Mouse (Mus musculus): ENCODE results near the gene Hs2st1. TPM values are rescaled to one million over a fixed set of nuclear protein-coding genes. Genes with fewer than 3 reads are reported as not detected.

The Hs2st1 gene
- polyA plus RNA-seq, 1 experiment from 2014 or later = 5.1 TPM

- H3K4me3 ChIP-seq (ENCODE audit: low read depth, low read length) = no peak overlapping the region
- WGBS = 87% methylated on average over 16 of the region's 16 CpGs
- no peak overlapping the region for H3K4me2 ChIP-seq (replicated peaks; ENCODE audit: low read depth)
- H3K36me3 ChIP-seq (ENCODE audit: control insufficient read depth, insufficient read depth, low read length) = peaks cover 2% of the 10 kb centered on the region; the same call in 1 of the 2 replicates
- TF ChIP-seq CTCF (IDR thresholded peaks at IDR 0.05; ENCODE audit: low read depth) (no peak), EP300 (optimal IDR thresholded peaks at IDR 0.05) (no peak)
- ATAC-seq (ENCODE audit: low FRiP score, low TSS enrichment) = no peak
- H3K27me3 ChIP-seq (ENCODE audit: control insufficient read depth, insufficient read depth, low read length) = no peaks in the 10 kb centered on the region
- H3K4me1 ChIP-seq (replicated peaks; ENCODE audit: control insufficient read depth, insufficient read depth) = no peaks in the 10 kb centered on the region
- DNase-seq (ENCODE audit: low spot score) = no peak
- H3K9me3 ChIP-seq (ENCODE audit: control insufficient read depth, low read length) = no peaks in the 10 kb centered on the region
- no peak overlapping the region for H3K9ac ChIP-seq (ENCODE audit: low read length)
- H3K27ac ChIP-seq (replicated peaks) = no peak overlapping the region
These were observed 134.7 kb downstream of the Hs2st1 start for GRCm38 (mm10) chr3:144435281-144435680.

DNA sequence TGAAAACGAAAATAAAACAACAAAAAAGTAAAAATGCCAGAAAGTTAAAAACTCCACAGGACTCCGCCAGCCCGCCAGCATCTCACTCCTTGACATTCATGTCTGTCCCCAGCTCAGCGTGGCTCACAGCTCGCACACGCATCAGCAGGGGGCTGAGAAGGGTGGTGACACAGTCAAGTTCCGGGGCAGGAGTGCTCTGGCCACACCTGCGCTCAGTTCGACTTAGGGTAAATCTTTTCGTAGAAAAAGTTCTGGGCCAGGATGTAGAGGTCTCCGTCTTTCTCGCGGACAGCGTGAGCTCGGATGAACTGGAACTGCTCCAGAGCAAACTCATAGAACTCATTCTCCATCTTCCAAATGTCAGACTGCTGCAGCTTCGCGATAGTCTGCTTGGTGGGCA lies 135.7 kb downstream of the Hs2st1 start:
- Histone ChIP-seq H3K9me3 (ENCODE audit: control insufficient read depth, low read length) (no peaks in the 10 kb centered on the region), H3K4me1 (replicated peaks; ENCODE audit: control insufficient read depth, insufficient read depth) (no peaks in the 10 kb centered on the region), H3K27ac (replicated peaks) (no peak overlapping the region), H3K9ac (ENCODE audit: low read length) (no peak overlapping the region), H3K27me3 (ENCODE audit: control insufficient read depth, insufficient read depth, low read length) (no peaks in the 10 kb centered on the region), H3K4me3 (ENCODE audit: low read depth, low read length) (no peak overlapping the region), H3K4me2 (replicated peaks; ENCODE audit: low read depth) (no peak overlapping the region), H3K36me3 (ENCODE audit: control insufficient read depth, insufficient read depth, low read length) (peaks cover 2% of the 10 kb centered on the region; the same call in 1 of the 2 replicates)
- TF ChIP-seq EP300 (optimal IDR thresholded peaks at IDR 0.05) (no peak), CTCF (IDR thresholded peaks at IDR 0.05; ENCODE audit: low read depth) (no peak)
- 89% methylated on average over 17 of the region's 17 CpGs for WGBS
- ATAC-seq (ENCODE audit: low FRiP score, low TSS enrichment) = no peak
- no peak for DNase-seq (ENCODE audit: low spot score)

DNA sequence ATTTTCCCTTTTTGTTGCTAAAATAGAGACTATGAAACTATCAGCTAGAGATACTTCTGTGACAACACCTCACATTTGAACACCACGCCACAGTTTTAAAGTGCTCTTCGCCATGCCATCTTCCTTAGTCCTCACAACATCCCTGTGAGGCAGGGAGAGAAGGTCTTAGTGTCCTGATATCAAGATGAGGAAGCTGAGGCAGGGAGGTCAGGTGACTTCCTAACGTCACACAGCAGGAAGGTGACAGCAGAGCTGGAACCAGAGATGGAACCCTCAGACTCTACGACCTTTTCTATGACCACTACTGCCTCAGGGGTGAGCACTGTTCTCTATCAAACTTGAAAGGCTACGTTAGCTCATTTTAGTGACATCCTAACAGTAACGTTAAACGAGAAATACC lies 136.9 kb downstream of the Hs2st1 start:
- Histone ChIP-seq H3K4me1 (replicated peaks; ENCODE audit: control insufficient read depth, insufficient read depth) (no peaks in the 10 kb centered on the region), H3K27ac (replicated peaks) (no peak overlapping the region), H3K9me3 (ENCODE audit: control insufficient read depth, low read length) (no peaks in the 10 kb centered on the region), H3K4me2 (replicated peaks; ENCODE audit: low read depth) (no peak overlapping the region), H3K36me3 (ENCODE audit: control insufficient read depth, insufficient read depth, low read length) (peaks cover 2% of the 10 kb centered on the region; the same call in 1 of the 2 replicates), H3K4me3 (ENCODE audit: low read depth, low read length) (no peak overlapping the region), H3K9ac (ENCODE audit: low read length) (no peak overlapping the region), H3K27me3 (ENCODE audit: control insufficient read depth, insufficient read depth, low read length) (no peaks in the 10 kb centered on the region)
- WGBS = 81% methylated on average over 7 of the region's 7 CpGs
- DNase-seq (ENCODE audit: low spot score) (no peak), ATAC-seq (ENCODE audit: low FRiP score, low TSS enrichment) (no peak)
- TF ChIP-seq EP300 (optimal IDR thresholded peaks at IDR 0.05) = no peak
- TF ChIP-seq CTCF (IDR thresholded peaks at IDR 0.05; ENCODE audit: low read depth) = no peak

GRCm38 (mm10) chr3:144432143-144432577 lies 137.8 kb downstream of the Hs2st1 start:
- H3K9ac ChIP-seq (ENCODE audit: low read length) = no peak overlapping the region
- H3K27ac ChIP-seq (replicated peaks) = peak overlapping the region; percentile 61; the same call in 1 of the 2 replicates
- H3K4me2 ChIP-seq (replicated peaks; ENCODE audit: low read depth) = no peak overlapping the region
- no peaks in the 10 kb centered on the region for H3K4me1 ChIP-seq (replicated peaks; ENCODE audit: control insufficient read depth, insufficient read depth)
- ATAC-seq (ENCODE audit: low FRiP score, low TSS enrichment) (peak; percentile 74), DNase-seq (ENCODE audit: low spot score) (no peak)
- TF ChIP-seq EP300 (optimal IDR thresholded peaks at IDR 0.05) = no peak
- TF ChIP-seq CTCF (IDR thresholded peaks at IDR 0.05; ENCODE audit: low read depth) = no peak
- no peaks in the 10 kb centered on the region for H3K27me3 ChIP-seq (ENCODE audit: control insufficient read depth, insufficient read depth, low read length)
- H3K9me3 ChIP-seq (ENCODE audit: control insufficient read depth, low read length) = no peaks in the 10 kb centered on the region
- 51% methylated on average over 10 of the region's 10 CpGs for WGBS
- H3K4me3 ChIP-seq (ENCODE audit: low read depth, low read length) = no peak overlapping the region
- H3K36me3 ChIP-seq (ENCODE audit: control insufficient read depth, insufficient read depth, low read length) = peaks cover 2% of the 10 kb centered on the region; the same call in 1 of the 2 replicates

DNA sequence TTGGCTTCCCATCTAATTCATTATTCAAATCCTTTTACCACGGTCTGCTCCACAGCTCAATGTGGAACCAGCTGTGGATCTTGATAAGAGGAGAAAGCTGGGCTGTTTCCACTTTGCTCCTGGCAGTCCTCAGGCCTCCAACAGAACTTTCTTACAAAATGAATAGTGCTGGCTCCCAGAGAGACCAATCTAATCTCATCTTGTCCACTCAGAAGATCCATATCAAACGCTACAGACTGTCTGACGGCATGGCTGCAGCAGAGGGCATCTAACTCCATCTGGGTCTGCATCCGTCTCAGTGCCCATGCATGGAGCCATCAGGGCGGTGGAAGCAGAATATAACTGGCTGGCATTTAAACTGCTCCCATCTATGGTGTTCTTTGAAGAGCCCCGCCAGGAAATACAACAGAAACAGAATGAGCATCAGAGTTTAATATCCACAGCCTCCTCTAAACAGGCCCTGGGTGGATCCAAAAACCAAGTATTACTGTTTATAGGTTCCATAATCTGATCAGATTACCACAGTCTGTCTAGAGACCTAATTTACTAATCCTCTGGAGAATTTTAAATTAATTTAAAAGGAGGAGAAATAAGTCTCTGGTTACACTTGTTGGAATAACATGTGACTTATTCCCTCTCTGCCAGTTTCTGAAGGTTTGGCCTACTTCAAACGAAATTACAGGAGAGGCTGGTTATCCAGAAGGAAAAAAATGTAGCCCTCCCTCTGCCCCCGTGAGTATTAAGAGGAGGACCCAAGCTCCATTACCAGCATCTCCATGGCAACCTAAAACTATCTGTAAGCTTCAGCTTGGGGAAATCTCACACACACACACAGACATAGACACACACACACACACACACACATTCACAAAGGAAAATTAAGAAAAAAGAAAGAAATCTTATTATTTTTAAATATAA lies 141.2 kb downstream of the Hs2st1 start:
- no peak for TF ChIP-seq EP300 (optimal IDR thresholded peaks at IDR 0.05)
- TF ChIP-seq CTCF (IDR thresholded peaks at IDR 0.05; ENCODE audit: low read depth) = no peak
- Histone ChIP-seq H3K36me3 (ENCODE audit: control insufficient read depth, insufficient read depth, low read length) (no peaks in the 10 kb centered on the region), H3K9ac (ENCODE audit: low read length) (no peak overlapping the region), H3K27ac (replicated peaks) (no peak overlapping the region; the same call in 1 of the 2 replicates), H3K4me1 (replicated peaks; ENCODE audit: control insufficient read depth, insufficient read depth) (no peaks in the 10 kb centered on the region), H3K27me3 (ENCODE audit: control insufficient read depth, insufficient read depth, low read length) (no peaks in the 10 kb centered on the region), H3K4me2 (replicated peaks; ENCODE audit: low read depth) (no peak overlapping the region), H3K9me3 (ENCODE audit: control insufficient read depth, low read length) (no peaks in the 10 kb centered on the region), H3K4me3 (ENCODE audit: low read depth, low read length) (no peak overlapping the region)
- WGBS = 61% methylated on average over 8 of the region's 8 CpGs
- no peak for ATAC-seq (ENCODE audit: low FRiP score, low TSS enrichment)
- DNase-seq (ENCODE audit: low spot score) = no peak

DNA sequence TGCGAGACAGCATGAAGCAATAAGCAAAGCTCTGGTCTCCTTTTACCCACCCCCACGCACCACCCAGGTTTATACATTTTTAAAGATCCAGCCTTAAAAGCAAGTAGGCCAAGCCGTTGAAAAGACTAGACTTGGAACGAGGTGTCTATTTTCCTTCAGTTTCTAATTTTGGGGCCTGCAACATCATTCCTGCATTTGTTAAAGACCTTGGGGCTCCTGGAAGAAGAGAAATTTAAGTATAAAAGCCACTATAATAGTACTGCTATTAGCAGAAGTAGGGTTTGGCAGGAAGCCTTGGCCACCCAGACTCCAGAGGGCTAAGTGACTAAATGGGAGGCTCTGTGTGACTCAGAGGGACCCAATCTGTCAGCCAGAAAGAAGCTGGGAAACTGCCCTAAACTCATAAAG lies 144.9 kb downstream of the Hs2st1 start:
- ATAC-seq (ENCODE audit: low FRiP score, low TSS enrichment) = no peak

More for the DNA sequence above, 144.9 kb downstream of the Hs2st1 start:
- no peak for DNase-seq (ENCODE audit: low spot score)
- Histone ChIP-seq H3K9ac (ENCODE audit: low read length) (no peak overlapping the region), H3K36me3 (ENCODE audit: control insufficient read depth, insufficient read depth, low read length) (no peaks in the 10 kb centered on the region), H3K27ac (replicated peaks) (no peak overlapping the region), H3K4me3 (ENCODE audit: low read depth, low read length) (no peak overlapping the region), H3K9me3 (ENCODE audit: control insufficient read depth, low read length) (no peaks in the 10 kb centered on the region), H3K4me1 (replicated peaks; ENCODE audit: control insufficient read depth, insufficient read depth) (no peaks in the 10 kb centered on the region), H3K4me2 (replicated peaks; ENCODE audit: low read depth) (no peak overlapping the region), H3K27me3 (ENCODE audit: control insufficient read depth, insufficient read depth, low read length) (no peaks in the 10 kb centered on the region)
- 71% methylated on average over 4 of the region's 4 CpGs for WGBS
- no peak for TF ChIP-seq EP300 (optimal IDR thresholded peaks at IDR 0.05)
- TF ChIP-seq CTCF (IDR thresholded peaks at IDR 0.05; ENCODE audit: low read depth) = no peak

Data from stomach, postnatal 0 days (tissue).